Mouse (Mus musculus): Measurements from ENCODE around the gene Rimkla.

The Rimkla gene

GRCm38 (mm10) chr4:119417270-119417669 lies 75.2 kb downstream of the Rimkla start:
- no peak for DNase-seq
